Mouse (Mus musculus): ENCODE data around the gene Coro1b. TPM values are rescaled to one million over a fixed set of nuclear protein-coding genes. Genes with fewer than 3 reads are reported as not detected.
"Not testable (repeated sequence)": the region's sequence is repeated elsewhere in the genome, so short reads cannot be mapped to it uniquely, and the experiment has no call there.

The Coro1b gene
- total and polyA plus RNA-seq, 2 experiments from 2014 or later, result 95.2 to 116 TPM

DNA sequence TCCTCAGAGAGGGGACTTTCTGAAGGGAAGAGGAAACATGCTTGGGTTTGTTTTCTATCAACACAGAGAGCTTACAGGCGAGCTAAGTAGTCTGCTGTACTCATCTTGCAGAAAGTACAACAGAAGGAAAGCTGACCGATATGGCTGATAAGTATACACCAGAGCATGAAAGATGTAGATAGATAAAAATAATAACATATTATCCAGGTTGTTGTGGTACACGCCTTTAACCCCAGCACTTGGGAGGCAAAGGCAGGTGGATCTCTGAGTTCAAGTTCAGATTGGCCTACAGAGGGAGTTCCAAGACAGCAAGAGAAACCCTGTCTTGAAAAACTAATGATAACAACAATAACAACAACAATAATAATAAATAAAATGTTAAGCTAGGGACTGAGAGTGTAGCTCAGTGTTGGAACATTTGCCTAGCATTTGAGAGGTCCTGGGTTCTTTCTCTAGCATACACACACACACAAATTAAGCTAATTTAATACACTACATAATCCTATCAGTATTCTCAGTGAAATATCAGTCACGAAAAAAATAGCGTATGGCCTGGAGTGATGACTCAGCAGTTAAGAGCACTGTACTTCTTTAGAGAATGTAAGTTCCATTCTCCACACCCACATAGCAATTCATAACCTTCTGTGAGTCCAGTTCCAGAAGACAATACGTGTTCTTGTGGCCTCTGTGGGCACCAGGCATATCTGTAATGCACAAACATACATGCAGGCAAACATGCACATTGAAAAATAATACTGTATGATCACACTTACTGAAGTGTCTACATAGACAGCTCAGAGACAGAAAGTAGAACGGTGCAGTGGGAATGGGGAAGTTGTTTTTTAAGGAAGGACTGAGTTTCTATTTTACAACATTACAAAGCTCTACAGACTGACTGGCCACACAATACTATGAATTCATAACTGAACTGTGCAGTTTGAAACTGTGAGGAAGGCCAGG, 25.7 kb upstream of the Coro1b start:
- Histone ChIP-seq H3K4me3 (ENCODE audit: low read depth, low read length) (no peak overlapping the region), H3K9me3 (ENCODE audit: low read length) (no peaks in the 10 kb centered on the region), H3K27me3 (ENCODE audit: insufficient read depth, low read length) (no peaks in the 10 kb centered on the region), H3K27ac (ENCODE audit: low read depth, low read length) (no peak overlapping the region), H3K9ac (replicated peaks; ENCODE audit: low read length, poor library complexity, severe bottlenecking) (no peak overlapping the region), H3K36me3 (ENCODE audit: insufficient read depth, low read length) (peaks cover 3% of the 10 kb centered on the region; the same call in 1 of the 2 replicates), H3K4me1 (ENCODE audit: insufficient read depth, low read length) (peaks cover 20% of the 10 kb centered on the region), H3K4me2 (ENCODE audit: low read depth, low read length, poor library complexity, severe bottlenecking) (no peak overlapping the region)
- no peak for ATAC-seq (ENCODE audit: low FRiP score)
- TF ChIP-seq CTCF (IDR thresholded peaks at IDR 0.05), result no peak
- DNase-seq (ENCODE audit: low spot score), result no peak
- 84% methylated on average over 7 of the region's 7 CpGs for WGBS

GRCm38 (mm10) chr19:4124432-4124831, 24.0 kb upstream of the Coro1b start:
- Histone ChIP-seq H3K36me3 (ENCODE audit: insufficient read depth, low read length) (peaks cover 10% of the 10 kb centered on the region), H3K27me3 (ENCODE audit: insufficient read depth, low read length) (no peaks in the 10 kb centered on the region), H3K27ac (ENCODE audit: low read depth, low read length) (no peak overlapping the region), H3K4me1 (ENCODE audit: insufficient read depth, low read length) (peaks cover 20% of the 10 kb centered on the region), H3K9me3 (ENCODE audit: low read length) (no peaks in the 10 kb centered on the region), H3K9ac (replicated peaks; ENCODE audit: low read length, poor library complexity, severe bottlenecking) (no peak overlapping the region), H3K4me3 (ENCODE audit: low read depth, low read length) (no peak overlapping the region), H3K4me2 (ENCODE audit: low read depth, low read length, poor library complexity, severe bottlenecking) (no peak overlapping the region)
- ATAC-seq (ENCODE audit: low FRiP score), result no peak
- TF ChIP-seq CTCF (IDR thresholded peaks at IDR 0.05), result no peak
- WGBS, result 89% methylated on average over 4 of the region's 4 CpGs
- DNase-seq (ENCODE audit: low spot score), result no peak

DNA sequence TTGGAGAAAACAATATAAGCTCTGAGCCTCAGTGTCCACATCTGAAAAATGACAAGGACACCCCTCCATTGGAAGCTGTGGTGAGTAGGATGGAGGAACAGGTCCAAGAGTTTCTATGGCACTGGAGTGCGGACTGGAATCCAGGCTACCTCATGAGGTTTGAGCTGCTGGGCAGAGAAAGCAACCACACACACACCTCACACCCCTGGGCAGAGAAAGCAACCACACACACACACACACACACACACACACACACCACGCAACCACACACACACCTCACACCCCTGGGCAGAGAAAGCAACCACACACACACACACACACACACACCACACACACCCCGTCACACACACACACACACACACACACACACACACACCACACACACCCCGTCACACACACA, 23.2 kb upstream of the Coro1b start:
- peaks cover 18% of the 10 kb centered on the region for H3K4me1 ChIP-seq (ENCODE audit: insufficient read depth, low read length)
- WGBS, result 5% methylated on average over 3 of the region's 4 CpGs
- DNase-seq (ENCODE audit: low spot score) (peak; percentile 28), ATAC-seq (ENCODE audit: low FRiP score) (peak; percentile 36)
- peak overlapping the region; percentile 75; the same call in 1 of the 2 replicates for H3K27ac ChIP-seq (ENCODE audit: low read depth, low read length)
- peak overlapping the region; percentile 76 for H3K4me3 ChIP-seq (ENCODE audit: low read depth, low read length)
- H3K27me3 ChIP-seq (ENCODE audit: insufficient read depth, low read length); H3K9me3 ChIP-seq (ENCODE audit: low read length): not testable (repeated sequence)
- H3K4me2 ChIP-seq (ENCODE audit: low read depth, low read length, poor library complexity, severe bottlenecking), result peak overlapping the region; percentile 58
- H3K36me3 ChIP-seq (ENCODE audit: insufficient read depth, low read length), result peaks cover 18% of the 10 kb centered on the region
- H3K9ac ChIP-seq (replicated peaks; ENCODE audit: low read length, poor library complexity, severe bottlenecking), result peak overlapping the region; percentile 86

DNA sequence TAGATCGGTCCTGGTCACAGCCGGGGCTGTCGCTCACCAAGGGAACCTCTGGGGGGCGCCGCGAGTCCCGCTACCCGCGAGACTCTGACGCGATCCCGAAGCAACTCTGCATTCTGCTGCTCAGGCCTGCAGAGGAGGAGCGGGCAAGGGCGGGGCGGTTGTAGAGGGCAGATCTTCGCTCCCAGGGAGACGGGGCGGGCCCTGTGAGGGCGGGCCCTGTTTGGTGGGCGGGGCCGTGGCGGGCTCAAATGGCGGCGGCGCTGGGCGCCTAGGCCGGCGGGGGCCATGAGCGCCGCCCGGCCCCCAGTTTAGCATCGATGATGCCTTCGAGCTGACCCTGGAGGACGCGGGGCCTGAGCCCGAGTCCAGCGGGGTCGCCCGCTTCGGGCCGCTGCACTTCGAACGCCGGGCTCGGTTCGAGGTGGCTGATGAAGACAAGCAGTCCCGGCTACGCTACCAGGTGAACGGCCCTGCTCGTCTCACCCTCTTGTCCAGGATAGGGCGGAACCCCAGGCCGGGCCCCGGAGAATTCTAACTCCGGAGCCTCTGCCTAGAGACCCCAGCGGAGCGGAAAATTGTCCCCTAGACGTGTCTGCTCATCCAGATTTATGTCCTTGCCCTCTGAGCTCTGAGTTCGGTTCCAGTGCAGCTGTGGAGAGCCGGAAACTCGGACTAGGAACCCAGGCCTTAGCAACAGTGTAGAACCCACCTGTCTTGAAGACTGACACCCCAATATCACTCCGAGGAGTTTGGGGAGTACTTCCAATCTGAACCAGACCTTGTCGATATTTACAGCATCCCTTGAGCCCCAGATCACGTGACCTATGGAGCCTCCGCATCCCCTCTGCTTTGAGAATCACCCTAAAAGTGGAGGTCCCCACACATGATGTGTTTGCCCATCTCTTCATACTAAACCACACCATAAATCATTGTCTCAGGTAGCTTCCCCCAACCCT, 22.4 kb upstream of the Coro1b start, which contains the start of gene Aip:
Aip (minus strand) TSS at position 118 of the 956 bp plus-strand sequence.
- H3K9ac ChIP-seq (replicated peaks; ENCODE audit: low read length, poor library complexity, severe bottlenecking), result peak within 1 kb of the TSS; percentile 86
- peak; percentile 98 for DNase-seq (ENCODE audit: low spot score)
- peak within 1 kb of the TSS; percentile 76 for H3K4me3 ChIP-seq (ENCODE audit: low read depth, low read length)
- H3K4me1 ChIP-seq (ENCODE audit: insufficient read depth, low read length), result peaks cover 12% of the 10 kb centered on the region; the same call in 1 of the 2 replicates
- H3K27ac ChIP-seq (ENCODE audit: low read depth, low read length), result peak within 1 kb of the TSS; percentile 75
- H3K27me3 ChIP-seq (ENCODE audit: insufficient read depth, low read length), result no peaks in the 10 kb centered on the region
- H3K4me2 ChIP-seq (ENCODE audit: low read depth, low read length, poor library complexity, severe bottlenecking), result peak within 1 kb of the TSS; percentile 58
- peaks cover 18% of the 10 kb centered on the region for H3K36me3 ChIP-seq (ENCODE audit: insufficient read depth, low read length)
- ATAC-seq (ENCODE audit: low FRiP score), result peak; percentile 92
- no peaks in the 10 kb centered on the region for H3K9me3 ChIP-seq (ENCODE audit: low read length)
- TF ChIP-seq CTCF (IDR thresholded peaks at IDR 0.05), result peak; percentile 77
- under 1% methylated on average over 62 of the region's 64 CpGs for WGBS

DNA sequence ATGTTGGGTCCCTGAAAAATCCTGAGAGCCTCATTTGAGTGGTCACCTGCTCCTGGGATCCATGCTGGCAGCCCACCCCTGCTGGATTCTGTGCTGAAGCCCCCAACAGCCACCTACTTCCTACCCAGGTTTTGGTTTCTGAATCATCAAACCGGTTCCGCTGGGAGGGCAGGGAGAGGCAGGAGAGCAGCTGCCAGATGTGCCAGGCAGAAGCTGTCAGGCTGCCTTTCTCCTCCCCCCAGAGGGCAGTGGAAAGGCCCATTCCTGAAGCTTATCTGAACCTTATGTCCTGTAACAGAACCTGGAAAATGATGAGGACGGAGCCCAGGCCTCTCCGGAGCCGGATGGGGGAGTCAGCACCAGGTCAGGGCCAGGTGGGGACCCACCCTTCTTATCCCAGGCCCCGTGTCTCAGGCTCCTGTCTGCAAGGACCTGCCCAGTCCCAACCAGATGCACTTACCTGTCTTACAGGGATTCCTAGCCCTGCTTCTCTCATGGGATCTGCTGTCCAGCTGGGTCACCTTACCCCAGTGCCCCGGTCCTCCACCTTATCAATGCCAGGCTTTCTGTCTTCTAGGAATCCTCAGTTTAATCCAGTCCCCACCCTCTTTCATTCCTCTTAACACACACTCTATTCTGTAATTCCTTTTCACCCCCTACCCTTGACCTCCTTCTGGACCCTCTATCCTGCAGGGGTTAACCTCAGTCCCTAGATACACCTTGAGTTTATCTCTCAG, 21.5 kb upstream of the Coro1b start:
- 79% methylated on average over 7 of the region's 7 CpGs for WGBS
- H3K27me3 ChIP-seq (ENCODE audit: insufficient read depth, low read length), result no peaks in the 10 kb centered on the region
- peak overlapping the region; percentile 75; the same call in 1 of the 2 replicates for H3K27ac ChIP-seq (ENCODE audit: low read depth, low read length)
- H3K36me3 ChIP-seq (ENCODE audit: insufficient read depth, low read length), result peaks cover 25% of the 10 kb centered on the region
- peak overlapping the region; percentile 76 for H3K4me3 ChIP-seq (ENCODE audit: low read depth, low read length)
- peak overlapping the region; percentile 58 for H3K4me2 ChIP-seq (ENCODE audit: low read depth, low read length, poor library complexity, severe bottlenecking)
- no peaks in the 10 kb centered on the region for H3K9me3 ChIP-seq (ENCODE audit: low read length)
- no peak for DNase-seq (ENCODE audit: low spot score)
- ATAC-seq (ENCODE audit: low FRiP score), result no peak
- H3K9ac ChIP-seq (replicated peaks; ENCODE audit: low read length, poor library complexity, severe bottlenecking), result peak overlapping the region; percentile 86
- TF ChIP-seq CTCF (IDR thresholded peaks at IDR 0.05), result no peak
- peaks cover 12% of the 10 kb centered on the region; the same call in 1 of the 2 replicates for H3K4me1 ChIP-seq (ENCODE audit: insufficient read depth, low read length)

Data from midbrain, postnatal 0 days (tissue).